Mouse (Mus musculus): ENCODE measurements around the gene Ak5.

DNA sequence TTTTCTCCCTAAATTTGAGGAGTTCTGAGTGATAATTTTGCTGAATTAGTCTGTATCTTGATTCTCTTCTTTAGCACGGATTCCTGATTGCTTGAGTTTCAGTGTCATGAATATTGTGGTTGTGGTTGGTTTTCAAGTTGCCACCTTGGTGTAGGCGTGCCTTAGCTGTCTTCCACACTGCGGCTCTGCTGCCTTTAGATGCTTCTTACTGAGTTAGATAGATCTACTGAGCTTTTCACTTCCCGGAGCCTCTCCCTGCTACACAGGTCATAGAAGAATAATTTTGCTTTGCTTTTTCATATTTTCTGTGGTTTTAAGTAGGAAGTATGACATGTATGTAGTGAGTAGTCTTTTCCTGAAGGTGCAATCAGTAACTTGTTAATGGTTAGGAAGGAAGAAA lies 225.4 kb downstream of the Ak5 start:
- TF ChIP-seq POLR2A (IDR thresholded peaks at IDR 0.05; ENCODE audit: low read depth, low read length): no peak
- no peak for TF ChIP-seq CTCF (conservative IDR thresholded peaks at IDR 0.05; ENCODE audit: insufficient read depth, insufficient read length, low read depth, low read length)
